Mouse (Mus musculus): ENCODE data around the gene Timp2.

DNA sequence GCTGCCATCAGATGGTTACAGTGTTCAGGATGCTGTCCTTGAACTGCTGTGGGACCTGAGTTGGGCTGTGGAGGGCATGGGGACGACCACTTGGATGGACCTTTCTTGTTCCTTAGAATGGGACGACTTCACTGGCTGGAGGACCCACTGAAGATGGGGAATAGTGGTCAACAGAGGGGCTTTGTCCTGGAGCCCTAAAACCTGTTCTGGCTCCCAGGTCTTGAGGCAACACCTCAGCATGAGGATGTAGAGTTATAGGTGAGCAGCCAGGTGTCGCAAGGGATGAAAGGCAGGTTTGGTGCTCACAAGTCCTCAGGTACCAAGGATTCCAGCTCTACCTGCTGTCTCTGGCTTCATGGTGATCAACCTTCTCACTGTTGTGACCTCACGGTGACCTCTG lies 29.0 kb downstream of the Timp2 start:
- TF ChIP-seq GATA1 (IDR thresholded peaks at IDR 0.05; ENCODE audit: borderline replicate concordance, low read length) (no peak), FLI1 (IDR thresholded peaks at IDR 0.05; ENCODE audit: low read length) (no peak)
